ENCODE assay signal across 10 mouse cellular contexts in the genomic region with DNA sequence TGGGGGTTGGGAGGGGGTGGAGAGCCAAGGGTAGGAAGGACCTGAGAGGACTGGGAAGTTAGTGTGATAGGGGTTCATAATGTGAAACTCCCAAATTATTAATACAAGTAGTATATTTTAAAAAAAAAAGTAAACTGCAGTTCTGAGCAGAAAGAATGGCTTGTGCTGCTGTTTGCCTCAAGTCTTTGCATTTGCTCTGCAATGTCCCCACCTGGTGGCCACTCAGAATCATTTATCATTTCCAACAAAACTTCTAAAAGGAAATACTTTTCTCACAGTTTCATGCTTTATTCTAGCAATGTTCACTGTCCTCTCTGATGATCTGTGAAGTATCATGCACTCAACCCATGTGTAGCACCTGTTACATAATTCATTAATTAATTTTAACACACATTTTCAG.
DNase-seq lines count a peak whose midpoint lies in the region; ATAC-seq and TF ChIP-seq lines count a peak whose summit lies in the region.
"Had no signal": no experiment of that assay in that cellular context is flagged by ENCODE, and none has a peak within 500 bp of the region (broad histone marks: within the 10 kb centered on the region; RNA-seq: fewer than 3 reads in every experiment).

No protein-coding gene starts in this region.

- H3K27ac ChIP-seq in kidney, embryonic 16.5 days (ENCODE audit: low read length), result no peak overlapping the region
- no peak overlapping the region for H3K27ac ChIP-seq in hindbrain, postnatal 0 days
- H3K27ac ChIP-seq: embryonic facial prominence, embryonic 12.5 days; macrophage had no signal

- ATAC-seq in CD4-positive, CD25-positive, alpha-beta regulatory T cell, adult 4 months, result no peak
- ATAC-seq in kidney, embryonic 16.5 days (ENCODE audit: low FRiP score, low TSS enrichment), result no peak
- no peak for ATAC-seq in hindbrain, postnatal 0 days

- no peaks in the 10 kb centered on the region for H3K36me3 ChIP-seq in kidney, embryonic 16.5 days (ENCODE audit: insufficient read depth, low read length)
- H3K36me3 ChIP-seq in hindbrain, postnatal 0 days (ENCODE audit: insufficient read depth, low read length), result no peaks in the 10 kb centered on the region
- H3K36me3 ChIP-seq: embryonic facial prominence, embryonic 12.5 days had no signal

- DNase-seq in CD4-positive, CD25-positive, alpha-beta regulatory T cell, adult 2 months (ENCODE audit: low read depth, low spot score), result peak; percentile 5
- DNase-seq in kidney, postnatal 10 days, result peak; percentile 33
- peak; percentile 31 for DNase-seq in A20 (ENCODE audit: low read depth, low spot score)
- peak; percentile 63 for DNase-seq in hindbrain, postnatal 0 days (ENCODE audit: low spot score)
- DNase-seq in thymus, postnatal 0 days (ENCODE audit: low spot score), result no peak
- no peak for DNase-seq in gastrocnemius, adult 18-20 months (ENCODE audit: low spot score)

- no peaks in the 10 kb centered on the region for H3K4me1 ChIP-seq in kidney, embryonic 16.5 days (ENCODE audit: insufficient read depth, low read length)
- no peaks in the 10 kb centered on the region for H3K4me1 ChIP-seq in hindbrain, postnatal 0 days (ENCODE audit: insufficient read depth, low read length)
- H3K4me1 ChIP-seq: embryonic facial prominence, embryonic 12.5 days had no signal

- H3K4me3 ChIP-seq in kidney, embryonic 16.5 days (ENCODE audit: low read length), result no peak overlapping the region
- no peak overlapping the region for H3K4me3 ChIP-seq in hindbrain, postnatal 0 days (ENCODE audit: low read length)
- H3K4me3 ChIP-seq: embryonic facial prominence, embryonic 12.5 days had no signal

- TF ChIP-seq CTCF in hindbrain, postnatal 0 days (IDR thresholded peaks at IDR 0.05; ENCODE audit: low read depth), result peak; percentile 66

- H3K9me3 ChIP-seq in kidney, embryonic 16.5 days (ENCODE audit: low read length), result no peaks in the 10 kb centered on the region
- no peaks in the 10 kb centered on the region for H3K9me3 ChIP-seq in hindbrain, postnatal 0 days (ENCODE audit: low read length)
- H3K9me3 ChIP-seq: embryonic facial prominence, embryonic 12.5 days had no signal

- no peak overlapping the region for H3K9ac ChIP-seq in kidney, embryonic 16.5 days (replicated peaks; ENCODE audit: low read length)
- H3K9ac ChIP-seq in hindbrain, postnatal 0 days (replicated peaks; ENCODE audit: low read length), result no peak overlapping the region
- H3K9ac ChIP-seq: embryonic facial prominence, embryonic 12.5 days had no signal

- H3K4me2 ChIP-seq in kidney, embryonic 16.5 days (replicated peaks; ENCODE audit: low read depth, low read length), result no peak overlapping the region
- H3K4me2 ChIP-seq in hindbrain, postnatal 0 days (ENCODE audit: low read depth, low read length), result no peak overlapping the region
- H3K4me2 ChIP-seq: embryonic facial prominence, embryonic 12.5 days had no signal

- no peaks in the 10 kb centered on the region for H3K27me3 ChIP-seq in kidney, embryonic 16.5 days (ENCODE audit: insufficient read depth, low read length)
- H3K27me3 ChIP-seq in hindbrain, postnatal 0 days (ENCODE audit: insufficient read depth, low read length), result no peaks in the 10 kb centered on the region
- H3K27me3 ChIP-seq: embryonic facial prominence, embryonic 12.5 days had no signal

Comparison
In these comparisons a context has a peak if more than half of its experiments do, and no peak if none do; other contexts are left out.
1. DNase-seq: peak in CD4-positive, CD25-positive, alpha-beta regulatory T cell, adult 2 months (single experiment), kidney, postnatal 10 days (single experiment), A20 (single experiment) and hindbrain, postnatal 0 days (single experiment); none in thymus, postnatal 0 days (single experiment) and gastrocnemius, adult 18-20 months (single experiment).